Mouse (Mus musculus) frontal cortex, postnatal 14 days (tissue): Measurements from ENCODE around the gene Enox1.

Experiments
- DNase-seq, 2 experiments: peaks; one replicate each; pipeline ENCODE4 v3.0.0; 2022; ENCODE audit warnings: low spot score in 2 of 2

Enox1 gene

GRCm38 (mm10) chr14:77371977-77372376 lies 215.4 kb downstream of the Enox1 start:
- no peak for DNase-seq

- no peak for DNase-seq
Observed at GRCm38 (mm10) chr14:77373119-77373518, 216.6 kb downstream of the Enox1 start.

GRCm38 (mm10) chr14:77375054-77375453 lies 218.5 kb downstream of the Enox1 start:
- no peak for DNase-seq

GRCm38 (mm10) chr14:77375618-77376017 lies 219.1 kb downstream of the Enox1 start:
- no peak for DNase-seq

- DNase-seq = no peak
Observed at GRCm38 (mm10) chr14:77376731-77377130, 220.2 kb downstream of the Enox1 start.

- DNase-seq = no peak
Observed at GRCm38 (mm10) chr14:77377439-77377838, 220.9 kb downstream of the Enox1 start.

- DNase-seq = no peak
Observed at GRCm38 (mm10) chr14:77377873-77378272, 221.3 kb downstream of the Enox1 start.

- peak in 1 of 2 experiments; percentile 0 for DNase-seq
Observed at GRCm38 (mm10) chr14:77381532-77381931, 225.0 kb downstream of the Enox1 start.

GRCm38 (mm10) chr14:77385621-77386020 lies 229.1 kb downstream of the Enox1 start:
- DNase-seq = no peak

GRCm38 (mm10) chr14:77387877-77388276 lies 231.3 kb downstream of the Enox1 start:
- DNase-seq = no peak

- no peak for DNase-seq
Observed at GRCm38 (mm10) chr14:77389276-77389675, 232.7 kb downstream of the Enox1 start.

GRCm38 (mm10) chr14:77392476-77392875 lies 235.9 kb downstream of the Enox1 start:
- no peak for DNase-seq

GRCm38 (mm10) chr14:77406241-77407114 lies 249.9 kb downstream of the Enox1 start:
- no peak for DNase-seq

- no peak for DNase-seq
Observed at GRCm38 (mm10) chr14:77409271-77409940, 252.8 kb downstream of the Enox1 start.

GRCm38 (mm10) chr14:77410354-77410753 lies 253.8 kb downstream of the Enox1 start:
- no peak for DNase-seq

GRCm38 (mm10) chr14:77413106-77413505 lies 256.5 kb downstream of the Enox1 start:
- no peak for DNase-seq

- no peak for DNase-seq
Observed at GRCm38 (mm10) chr14:77416358-77416757, 259.8 kb downstream of the Enox1 start.

GRCm38 (mm10) chr14:77421031-77421430 lies 264.5 kb downstream of the Enox1 start:
- no peak for DNase-seq

- no peak for DNase-seq
Observed at GRCm38 (mm10) chr14:77423194-77423593, 266.6 kb downstream of the Enox1 start.

GRCm38 (mm10) chr14:77439426-77439825 lies 282.9 kb downstream of the Enox1 start:
- DNase-seq = no peak

GRCm38 (mm10) chr14:77440805-77441204 lies 284.2 kb downstream of the Enox1 start:
- no peak for DNase-seq

GRCm38 (mm10) chr14:77441541-77441940 lies 285.0 kb downstream of the Enox1 start:
- DNase-seq = no peak

GRCm38 (mm10) chr14:77448001-77448400 lies 291.4 kb downstream of the Enox1 start:
- no peak for DNase-seq
